Mouse (Mus musculus): Measurements from ENCODE around the gene Ppp2r2d. TPM values are rescaled to one million over a fixed set of nuclear protein-coding genes. Genes with fewer than 3 reads are reported as not detected.

Gene Ppp2r2d
- polyA plus RNA-seq, 1 experiment, result 69.8 TPM

- Histone ChIP-seq H3K27ac (ENCODE audit: insufficient read depth, low read length) (no peak overlapping the region), H3K4me1 (ENCODE audit: control insufficient read depth, insufficient read depth, low read length) (no peaks in the 10 kb centered on the region), H3K4me3 (ENCODE audit: insufficient read depth, low read length) (no peak overlapping the region)
- TF ChIP-seq CTCF (IDR thresholded peaks at IDR 0.05; ENCODE audit: borderline replicate concordance, insufficient read depth, low read length) (no peak), POLR2A (IDR thresholded peaks at IDR 0.05; ENCODE audit: low read depth, low read length) (no peak)
Observed at GRCm38 (mm10) chr7:138898122-138898521, 52.2 kb downstream of the Ppp2r2d start.

DNA sequence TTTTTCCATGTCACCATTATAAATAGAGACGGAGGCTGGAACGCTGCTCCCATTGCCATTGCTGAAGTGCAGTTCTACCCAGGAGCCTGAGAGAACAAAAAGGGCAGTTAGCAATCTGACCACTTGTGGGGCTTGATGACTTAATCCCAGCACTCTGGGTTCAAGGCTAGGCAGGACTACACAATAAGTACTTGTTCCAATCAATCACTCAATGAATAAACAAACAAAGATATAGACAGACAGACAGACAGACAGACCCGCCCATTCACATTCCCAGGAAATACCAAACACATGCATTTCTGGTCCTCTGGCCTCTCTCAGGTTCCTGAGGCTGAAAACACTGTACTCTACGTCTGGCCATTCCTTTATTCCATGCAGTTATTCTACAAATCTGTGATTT is 52.9 kb downstream of the Ppp2r2d start:
- H3K4me3 ChIP-seq (ENCODE audit: insufficient read depth, low read length), result no peak overlapping the region
- H3K4me1 ChIP-seq (ENCODE audit: control insufficient read depth, insufficient read depth, low read length), result no peaks in the 10 kb centered on the region
- no peak for TF ChIP-seq POLR2A (IDR thresholded peaks at IDR 0.05; ENCODE audit: low read depth, low read length)
- TF ChIP-seq CTCF (IDR thresholded peaks at IDR 0.05; ENCODE audit: borderline replicate concordance, insufficient read depth, low read length), result no peak
- no peak overlapping the region for H3K27ac ChIP-seq (ENCODE audit: insufficient read depth, low read length)

- H3K4me3 ChIP-seq (ENCODE audit: insufficient read depth, low read length), result no peak overlapping the region
- TF ChIP-seq CTCF (IDR thresholded peaks at IDR 0.05; ENCODE audit: borderline replicate concordance, insufficient read depth, low read length) (no peak), POLR2A (IDR thresholded peaks at IDR 0.05; ENCODE audit: low read depth, low read length) (no peak)
- H3K4me1 ChIP-seq (ENCODE audit: control insufficient read depth, insufficient read depth, low read length), result no peaks in the 10 kb centered on the region; the same call in 1 of the 2 replicates
- no peak overlapping the region for H3K27ac ChIP-seq (ENCODE audit: insufficient read depth, low read length)
Observed at GRCm38 (mm10) chr7:138903886-138904435, 58.1 kb downstream of the Ppp2r2d start.

GRCm38 (mm10) chr7:138906441-138906840 is 60.6 kb downstream of the Ppp2r2d start:
- Histone ChIP-seq H3K4me3 (ENCODE audit: insufficient read depth, low read length) (peak overlapping the region; percentile 28), H3K27ac (ENCODE audit: insufficient read depth, low read length) (peak overlapping the region; percentile 69), H3K4me1 (ENCODE audit: control insufficient read depth, insufficient read depth, low read length) (no peaks in the 10 kb centered on the region; the same call in 1 of the 2 replicates)
- TF ChIP-seq CTCF (IDR thresholded peaks at IDR 0.05; ENCODE audit: borderline replicate concordance, insufficient read depth, low read length) (no peak), POLR2A (IDR thresholded peaks at IDR 0.05; ENCODE audit: low read depth, low read length) (no peak)

DNA sequence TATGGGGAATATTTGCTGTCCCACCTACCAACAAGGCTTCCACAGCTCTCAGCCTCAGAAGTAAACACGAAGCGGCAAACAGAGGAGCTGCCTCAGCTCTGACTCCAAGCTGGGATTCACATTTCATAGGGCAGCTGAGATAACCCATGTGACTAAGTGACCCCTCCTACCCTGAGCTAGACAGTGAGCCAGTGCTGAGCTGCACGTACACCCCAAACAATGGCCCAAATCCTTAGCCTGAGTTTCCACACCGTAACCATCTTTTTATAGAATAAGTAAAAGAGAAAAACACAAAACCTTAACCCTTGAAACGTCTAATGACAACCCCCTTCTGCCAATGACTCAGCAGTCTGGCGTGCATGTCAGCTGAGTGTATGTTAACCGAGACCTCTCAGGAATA is 61.2 kb downstream of the Ppp2r2d start:
- Histone ChIP-seq H3K4me3 (ENCODE audit: insufficient read depth, low read length) (peak overlapping the region; percentile 28), H3K27ac (ENCODE audit: insufficient read depth, low read length) (peak overlapping the region; percentile 69), H3K4me1 (ENCODE audit: control insufficient read depth, insufficient read depth, low read length) (no peaks in the 10 kb centered on the region; the same call in 1 of the 2 replicates)
- TF ChIP-seq CTCF (IDR thresholded peaks at IDR 0.05; ENCODE audit: borderline replicate concordance, insufficient read depth, low read length) (no peak), POLR2A (IDR thresholded peaks at IDR 0.05; ENCODE audit: low read depth, low read length) (peak; percentile 72)

DNA sequence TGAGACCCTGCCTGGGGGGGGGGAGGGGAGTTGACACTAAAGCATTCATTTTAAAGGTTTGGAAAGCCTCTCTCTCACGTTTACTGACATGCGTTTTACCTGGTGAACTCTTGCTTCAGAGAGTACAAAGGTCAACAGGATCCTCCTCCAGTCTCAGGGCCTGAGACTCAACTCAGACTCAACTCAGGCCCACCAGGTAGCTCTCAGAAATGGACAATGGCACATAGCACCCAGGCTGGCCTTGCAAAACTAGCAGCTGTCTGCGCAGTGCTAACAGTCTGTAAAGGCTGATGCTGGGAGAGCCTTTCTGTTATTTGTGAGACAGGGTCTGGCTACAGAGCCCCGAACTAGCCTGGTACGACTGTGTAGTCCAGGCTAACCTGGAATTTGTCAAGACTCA is 62.1 kb downstream of the Ppp2r2d start:
- Histone ChIP-seq H3K27ac (ENCODE audit: insufficient read depth, low read length) (no peak overlapping the region; the same call in 1 of the 2 replicates), H3K4me3 (ENCODE audit: insufficient read depth, low read length) (peak overlapping the region; percentile 97), H3K4me1 (ENCODE audit: control insufficient read depth, insufficient read depth, low read length) (no peaks in the 10 kb centered on the region; the same call in 1 of the 2 replicates)
- TF ChIP-seq CTCF (IDR thresholded peaks at IDR 0.05; ENCODE audit: borderline replicate concordance, insufficient read depth, low read length) (no peak), POLR2A (IDR thresholded peaks at IDR 0.05; ENCODE audit: low read depth, low read length) (no peak)

DNA sequence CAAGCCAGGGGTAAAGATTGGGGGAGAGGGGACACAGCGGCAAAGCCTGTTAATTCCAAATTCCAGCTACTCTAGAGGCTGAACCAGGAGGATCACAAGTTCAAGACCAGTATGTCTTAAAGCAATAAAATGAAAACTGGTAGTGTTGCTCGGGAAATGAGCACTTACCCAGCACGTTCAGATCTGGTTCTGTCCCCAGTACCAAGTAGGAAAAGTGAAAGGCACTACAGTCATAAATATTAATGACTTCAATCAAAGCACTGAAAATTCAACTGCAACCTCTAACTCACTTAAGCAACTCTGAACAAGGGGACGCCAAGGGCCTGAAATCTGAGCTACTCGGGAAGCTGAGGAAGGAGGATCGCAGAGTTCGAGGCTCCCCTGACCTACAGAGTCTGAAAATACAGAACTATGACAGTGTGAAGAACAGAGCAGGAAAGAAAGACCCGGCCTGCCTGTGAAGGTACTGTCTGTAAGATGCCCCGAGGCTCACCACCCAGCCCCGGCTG is 62.9 kb downstream of the Ppp2r2d start:
- no peaks in the 10 kb centered on the region; the same call in 1 of the 2 replicates for H3K4me1 ChIP-seq (ENCODE audit: control insufficient read depth, insufficient read depth, low read length)
- H3K27ac ChIP-seq (ENCODE audit: insufficient read depth, low read length), result no peak overlapping the region
- TF ChIP-seq CTCF (IDR thresholded peaks at IDR 0.05; ENCODE audit: borderline replicate concordance, insufficient read depth, low read length), result no peak
- no peak for TF ChIP-seq POLR2A (IDR thresholded peaks at IDR 0.05; ENCODE audit: low read depth, low read length)
- peak overlapping the region; percentile 97 for H3K4me3 ChIP-seq (ENCODE audit: insufficient read depth, low read length)

DNA sequence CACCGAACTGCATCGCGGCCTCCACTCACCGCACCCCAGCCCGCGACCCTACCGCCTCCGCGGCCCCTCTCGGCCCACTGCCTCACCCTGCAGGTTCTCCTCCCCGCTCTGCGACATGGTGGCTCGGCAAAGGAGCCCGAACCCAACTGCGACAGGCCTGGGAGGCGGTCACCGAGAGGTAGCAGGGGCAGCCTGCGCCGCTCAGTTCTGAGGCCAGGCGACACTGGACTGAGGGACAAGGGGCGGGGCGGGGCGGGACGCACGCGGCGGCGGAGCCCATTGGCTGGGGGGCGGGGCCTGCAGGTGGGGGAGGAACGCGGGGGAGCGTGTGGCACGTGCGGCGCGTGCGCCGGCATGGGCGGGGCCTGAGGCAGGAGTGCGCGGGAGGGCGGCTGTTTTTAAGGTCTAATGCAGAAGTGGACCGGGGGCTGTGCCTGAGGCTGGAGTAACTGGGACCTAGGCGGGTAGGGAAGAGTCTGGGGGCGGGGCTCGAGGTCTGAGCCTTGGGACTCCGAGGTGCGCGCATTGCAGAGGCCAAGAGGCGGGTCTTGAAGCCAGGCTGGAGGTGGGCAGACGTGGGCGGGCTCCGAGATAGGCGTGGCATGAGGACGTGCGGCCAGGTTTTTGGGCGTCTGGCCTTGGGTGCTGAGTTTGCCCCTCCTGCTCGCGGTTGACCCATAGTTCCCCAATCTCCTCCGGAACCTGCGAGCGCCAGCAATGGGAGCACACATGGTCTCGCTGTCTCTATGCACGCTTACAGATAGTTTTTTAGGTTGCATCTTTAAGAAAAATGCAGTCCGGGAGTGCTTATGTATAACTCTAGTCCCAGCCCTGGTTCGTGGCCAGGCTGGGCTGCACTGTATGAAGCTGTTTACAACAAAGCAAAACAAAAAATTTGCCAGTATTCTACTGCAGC is 63.7 kb downstream of the Ppp2r2d start, which contains the start of gene Bnip3:
Gene Bnip3, minus strand, starts transcription at position 243 of the 916 bp plus-strand sequence.
- Histone ChIP-seq H3K27ac (ENCODE audit: insufficient read depth, low read length) (no peak within 1 kb of the TSS), H3K4me3 (ENCODE audit: insufficient read depth, low read length) (peak within 1 kb of the TSS; percentile 97), H3K4me1 (ENCODE audit: control insufficient read depth, insufficient read depth, low read length) (no peaks in the 10 kb centered on the region; the same call in 1 of the 2 replicates)
- TF ChIP-seq CTCF (IDR thresholded peaks at IDR 0.05; ENCODE audit: borderline replicate concordance, insufficient read depth, low read length) (no peak), POLR2A (IDR thresholded peaks at IDR 0.05; ENCODE audit: low read depth, low read length) (peak; percentile 97)

DNA sequence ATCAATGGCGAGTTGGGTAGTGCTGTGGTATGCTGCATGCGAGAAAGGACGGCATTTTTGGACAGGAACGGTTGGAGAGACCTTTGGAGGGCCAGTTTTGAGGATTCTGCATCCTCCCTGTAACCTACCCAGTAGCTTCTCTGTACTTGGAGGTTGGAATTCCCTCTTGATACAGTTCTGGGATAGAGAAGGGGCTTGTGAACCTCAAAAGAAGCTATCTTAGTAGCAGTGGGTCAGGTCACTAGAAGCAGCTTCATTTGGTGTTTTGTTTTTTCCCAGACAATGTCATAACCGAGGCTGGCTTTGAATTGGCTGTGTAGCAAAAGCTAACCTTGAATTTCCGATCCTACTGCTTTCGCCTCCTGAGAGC is 64.3 kb downstream of the Ppp2r2d start:
- no peaks in the 10 kb centered on the region; the same call in 1 of the 2 replicates for H3K4me1 ChIP-seq (ENCODE audit: control insufficient read depth, insufficient read depth, low read length)
- H3K4me3 ChIP-seq (ENCODE audit: insufficient read depth, low read length), result peak overlapping the region; percentile 36
- H3K27ac ChIP-seq (ENCODE audit: insufficient read depth, low read length), result no peak overlapping the region
- TF ChIP-seq CTCF (IDR thresholded peaks at IDR 0.05; ENCODE audit: borderline replicate concordance, insufficient read depth, low read length), result no peak
- no peak for TF ChIP-seq POLR2A (IDR thresholded peaks at IDR 0.05; ENCODE audit: low read depth, low read length)

Measured in embryonic fibroblast, embryonic 13.5 days (primary cell).